Mouse (Mus musculus) liver, postnatal 0 days (tissue): ENCODE results near the gene Phf12.

Experiments
- CTCF ChIP-seq: sonication (generic); IDR thresholded peaks from 2 replicates; pipeline ENCODE4 v1.5.1; 2016; ENCODE audit warnings: antibody characterized with exemption, low read depth
- EP300 ChIP-seq: IDR thresholded peaks from 2 replicates; pipeline ENCODE4 v1.6.1; 2016; ENCODE audit warnings: antibody characterized with exemption, low read depth, mild to moderate bottlenecking

DNA sequence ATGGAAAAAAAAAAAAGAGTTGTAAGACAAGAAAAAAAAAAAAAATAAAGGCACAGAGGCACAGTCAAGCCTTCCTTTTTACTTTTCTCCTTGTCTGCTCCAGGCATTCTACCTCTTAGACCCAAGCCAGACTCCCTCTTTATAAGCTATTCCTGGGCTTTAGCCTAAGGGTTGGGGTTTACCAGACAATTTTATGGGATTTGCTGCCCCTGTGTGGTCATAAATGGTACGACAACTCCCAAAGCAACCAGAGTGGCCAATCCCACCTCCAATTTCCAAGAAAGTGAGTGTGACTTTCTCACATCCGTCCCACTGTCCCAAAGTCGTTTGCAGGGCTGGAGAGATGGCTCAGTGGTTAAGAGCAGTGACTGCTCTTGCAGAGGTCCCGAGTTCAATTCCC, 15.4 kb upstream of the Phf12 start:
- TF ChIP-seq EP300: no peak
- peak; percentile 84 for TF ChIP-seq CTCF
